Mouse (Mus musculus): ENCODE results near the gene Laptm5. TPM values are rescaled to one million over a fixed set of nuclear protein-coding genes. Genes with fewer than 3 reads are reported as not detected.

The Laptm5 gene
- 1,006 TPM for total RNA-seq (2023)

GRCm38 (mm10) chr4:130913077-130913476 is at the start of gene Laptm5:
TSS of gene Laptm5 (plus strand) at chr4:130913125.

GRCm38 (mm10) chr4:130944112-130944511 is 31.2 kb downstream of the Laptm5 start, which contains the start of gene Matn1:
TSS of gene Matn1 (plus strand) at chr4:130944385.

Other genes with a start within 250 kb of the Laptm5 start
- gene Pum1, start 249.8 kb upstream of the Laptm5 start, total RNA-seq (2023): 142 TPM
- 5.1 TPM for gene Sdc3, start 120.6 kb upstream of the Laptm5 start, total RNA-seq (2023)
- 0.58 TPM for gene Matn1, start 31.3 kb downstream of the Laptm5 start, total RNA-seq (2023)